Mouse (Mus musculus) heart, postnatal 10 days (tissue): ENCODE results near the gene Bmt2. TPM values are rescaled to one million over a fixed set of nuclear protein-coding genes. Genes with fewer than 3 reads are reported as not detected.

Experiments
- DNase-seq, 2 experiments: peaks; one replicate each; pipeline ENCODE4 v3.0.0; 2021
- intact Hi-C: fragments of 180-260 bp; cut with DNase I; formaldehyde crosslinking; loops from one replicate; pipeline ENCODE4 v1.15.1; 2025
- total RNA-seq, 2 experiments: library from RNA; stranded (reverse); gene quantifications; 2 replicates each; pipeline ENCODE4 v1.2.3; 2021

The Bmt2 gene
- total RNA-seq, 2 experiments from 2014 or later, result 10.4 to 11.2 TPM

- intact Hi-C loops, result no loop called here
- DNase-seq, result no peak
Measured at GRCm38 (mm10) chr6:13630607-13631006, 47.2 kb downstream of the Bmt2 start.

GRCm38 (mm10) chr6:13619618-13620017 is 58.1 kb downstream of the Bmt2 start:
- intact Hi-C loops, result no loop called here
- no peak for DNase-seq

GRCm38 (mm10) chr6:13617110-13617509 is 60.7 kb downstream of the Bmt2 start:
- intact Hi-C loops, result no loop called here
- no peak for DNase-seq

- no peak for DNase-seq
- intact Hi-C loops, result no loop called here
Measured at GRCm38 (mm10) chr6:13614568-13614967, 63.2 kb downstream of the Bmt2 start.

GRCm38 (mm10) chr6:13613671-13614070 is 64.1 kb downstream of the Bmt2 start:
- DNase-seq, result no peak
- intact Hi-C loops, result no loop called here

GRCm38 (mm10) chr6:13610869-13611268 is 66.9 kb downstream of the Bmt2 start:
- DNase-seq, result no peak
- intact Hi-C loops, result no loop called here

- intact Hi-C loops, result loop anchor here (2.0 kb wide), 1 partner anchor 69 kb away; no protein-coding TSS in a partner anchor
- DNase-seq, result no peak
Measured at GRCm38 (mm10) chr6:13609353-13610140, 68.2 kb downstream of the Bmt2 start.

GRCm38 (mm10) chr6:13607621-13608493 is 69.9 kb downstream of the Bmt2 start, which contains the start of gene Tmem168:
Tmem168 (minus strand) TSS chr6:13608100.
- intact Hi-C loops, result loop anchor here (2.0 kb wide), 1 partner anchor 71 kb away; no protein-coding TSS in a partner anchor
- DNase-seq, result peak; percentile 95 to 97

GRCm38 (mm10) chr6:13606921-13607620 is 70.7 kb downstream of the Bmt2 start:
- DNase-seq, result no peak
- intact Hi-C loops, result no loop called here

- intact Hi-C loops, result no loop called here
- no peak for DNase-seq
Measured at GRCm38 (mm10) chr6:13606394-13606793, 71.4 kb downstream of the Bmt2 start.

GRCm38 (mm10) chr6:13603134-13603533 is 74.6 kb downstream of the Bmt2 start:
- intact Hi-C loops, result no loop called here
- no peak for DNase-seq

GRCm38 (mm10) chr6:13601587-13601986 is 76.2 kb downstream of the Bmt2 start:
- intact Hi-C loops, result no loop called here

GRCm38 (mm10) chr6:13598239-13598923 is 79.4 kb downstream of the Bmt2 start:
- intact Hi-C loops, result no loop called here
- no peak for DNase-seq

More at GRCm38 (mm10) chr6:13601587-13601986, 76.2 kb downstream of the Bmt2 start:
- DNase-seq, result peak; percentile 36 to 47

GRCm38 (mm10) chr6:13592729-13593345 is 84.9 kb downstream of the Bmt2 start:
- intact Hi-C loops, result no loop called here
- no peak for DNase-seq

- intact Hi-C loops, result no loop called here
- DNase-seq, result no peak
Measured at GRCm38 (mm10) chr6:13586560-13586959, 91.2 kb downstream of the Bmt2 start.

GRCm38 (mm10) chr6:13586154-13586553 is 91.6 kb downstream of the Bmt2 start:
- intact Hi-C loops, result no loop called here
- DNase-seq, result no peak

GRCm38 (mm10) chr6:13584788-13585187 is 93.0 kb downstream of the Bmt2 start:
- intact Hi-C loops, result no loop called here
- no peak for DNase-seq

GRCm38 (mm10) chr6:13582075-13582474 is 95.7 kb downstream of the Bmt2 start:
- DNase-seq, result no peak
- intact Hi-C loops, result no loop called here
